Mouse (Mus musculus) brain, adult 2 months (tissue): ENCODE data around the gene Creb5.

Experiments
- DNase-seq: peaks from one replicate; pipeline ENCODE4 v3.0.0; 2011; ENCODE audit warnings: low read depth, low spot score

Gene Creb5

DNA sequence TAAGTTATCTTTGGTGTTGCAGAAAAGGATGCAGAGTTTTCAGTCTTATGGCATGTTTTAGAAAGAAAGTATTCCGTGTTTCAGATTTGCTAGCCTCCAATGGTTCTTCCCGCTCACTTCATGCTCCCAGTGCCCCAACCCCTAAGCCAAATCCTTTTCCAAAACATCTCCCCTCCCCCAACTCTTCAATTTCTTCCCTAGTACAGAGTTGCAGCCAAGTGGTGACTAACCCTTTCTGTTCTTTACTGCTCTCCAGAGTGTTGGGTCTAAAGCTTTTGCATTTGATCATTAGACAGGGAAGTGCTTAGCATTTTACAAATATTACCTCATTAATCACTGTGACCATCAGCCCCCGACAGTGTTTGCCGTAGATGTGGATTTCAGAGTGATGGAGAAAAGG, 142.8 kb downstream of the Creb5 start:
- no peak for DNase-seq

DNA sequence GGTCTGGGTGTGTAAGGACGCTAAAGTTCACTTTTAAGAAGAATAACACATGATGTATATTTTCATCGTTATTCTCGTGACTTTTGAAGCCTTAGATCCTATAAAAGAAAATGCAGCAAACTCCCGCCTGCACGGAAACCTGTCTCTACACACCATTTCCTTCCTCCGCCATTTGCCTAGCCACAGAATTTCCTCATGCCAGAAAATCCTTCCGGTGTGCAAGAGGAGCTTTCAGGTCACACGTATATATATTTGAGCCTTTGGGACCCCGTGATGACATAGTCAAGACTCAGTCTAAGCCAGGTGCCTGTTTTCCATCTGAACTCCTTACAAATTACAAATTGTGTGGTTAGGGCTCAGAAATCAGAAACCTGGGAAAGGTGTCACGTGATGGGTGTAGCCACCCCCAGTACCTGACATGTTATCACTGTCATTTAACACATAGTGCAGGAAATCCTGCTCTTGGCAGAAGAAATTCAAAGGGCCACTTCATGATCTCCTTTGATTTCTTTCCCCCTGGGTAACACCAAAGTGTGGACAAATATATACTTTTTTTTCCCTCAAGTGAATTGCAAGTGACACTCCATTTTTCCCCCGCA, 158.9 kb downstream of the Creb5 start:
- DNase-seq = no peak

DNA sequence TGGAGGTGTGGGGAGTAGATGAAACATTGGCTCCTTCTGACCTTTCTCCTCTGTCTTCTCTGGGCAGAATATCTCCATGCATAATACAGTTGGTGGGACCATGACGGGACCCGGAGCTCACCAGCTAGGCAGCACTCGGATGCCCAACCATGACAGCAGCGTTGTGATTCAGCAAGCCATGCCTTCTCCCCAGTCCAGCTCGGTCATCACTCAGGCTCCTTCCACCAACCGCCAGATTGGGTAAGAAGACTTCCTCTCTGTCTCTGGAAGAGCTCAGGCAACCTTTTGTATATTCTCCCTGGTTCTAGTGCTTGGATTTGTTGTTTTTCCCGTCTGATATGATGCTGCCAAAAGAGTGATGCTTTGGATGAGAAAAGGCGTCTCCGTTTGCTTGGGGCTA, 160.4 kb downstream of the Creb5 start:
- DNase-seq = no peak

DNA sequence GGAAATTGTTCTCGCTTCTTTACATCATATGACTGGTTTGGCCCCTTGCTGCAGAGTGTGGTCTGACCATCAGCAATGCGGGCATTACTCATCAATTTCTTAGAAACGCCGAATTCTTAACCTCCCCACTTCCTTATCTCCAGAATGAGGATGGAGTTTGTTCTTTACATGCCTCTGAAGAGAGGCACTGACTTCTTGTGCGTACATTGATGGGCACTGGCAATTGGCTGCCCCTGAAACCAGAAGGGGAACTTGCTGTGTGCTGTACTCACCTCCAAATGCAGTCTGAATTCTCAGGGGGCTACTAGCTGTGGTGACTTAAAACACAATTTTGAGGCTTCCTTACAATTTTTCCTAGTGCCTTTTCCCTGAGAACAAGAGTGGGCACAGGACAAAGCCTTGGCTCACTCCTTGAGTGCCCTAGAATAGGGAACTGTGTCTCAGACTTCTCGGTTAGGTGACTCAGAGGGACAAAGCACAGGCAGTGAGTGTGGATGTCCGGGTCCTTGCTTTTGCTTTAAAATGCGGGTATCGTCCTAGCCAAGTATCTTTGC, 161.3 kb downstream of the Creb5 start:
- DNase-seq = no peak

DNA sequence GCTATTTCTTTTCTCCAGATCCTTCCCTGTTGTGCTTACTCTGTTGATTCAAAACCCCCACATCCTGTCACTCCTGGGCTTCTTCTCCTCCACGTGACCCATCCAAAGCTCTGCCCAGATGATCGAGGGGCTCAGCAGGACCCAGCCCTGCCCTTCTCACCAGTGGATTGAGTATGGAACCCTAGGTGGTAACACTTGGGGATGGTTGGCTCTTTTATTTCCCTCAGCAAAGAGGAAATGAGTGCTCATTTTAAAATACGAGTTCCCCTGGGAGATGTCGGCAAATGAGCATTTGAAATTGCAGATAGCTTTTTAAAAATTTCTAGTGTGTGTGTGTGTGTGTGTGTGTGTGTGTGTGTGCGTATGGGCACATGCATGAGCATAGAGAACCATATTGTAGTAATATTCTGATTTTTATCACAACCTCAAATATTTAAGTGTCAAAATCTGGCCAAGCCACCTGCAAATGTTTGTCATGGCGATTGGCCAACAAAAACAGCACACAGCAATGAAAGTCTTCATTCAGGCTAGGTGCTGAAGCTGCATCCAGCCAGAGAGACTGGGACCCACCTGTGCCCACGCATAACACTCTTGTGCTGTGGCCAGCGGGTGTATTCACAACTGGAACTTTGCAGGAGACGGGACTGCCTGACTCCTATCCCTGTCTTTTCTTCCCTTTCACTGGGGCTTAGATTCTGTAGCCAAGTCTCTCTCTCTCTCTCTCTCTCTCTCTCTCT, 162.5 kb downstream of the Creb5 start:
- DNase-seq = peak; percentile 26

DNA sequence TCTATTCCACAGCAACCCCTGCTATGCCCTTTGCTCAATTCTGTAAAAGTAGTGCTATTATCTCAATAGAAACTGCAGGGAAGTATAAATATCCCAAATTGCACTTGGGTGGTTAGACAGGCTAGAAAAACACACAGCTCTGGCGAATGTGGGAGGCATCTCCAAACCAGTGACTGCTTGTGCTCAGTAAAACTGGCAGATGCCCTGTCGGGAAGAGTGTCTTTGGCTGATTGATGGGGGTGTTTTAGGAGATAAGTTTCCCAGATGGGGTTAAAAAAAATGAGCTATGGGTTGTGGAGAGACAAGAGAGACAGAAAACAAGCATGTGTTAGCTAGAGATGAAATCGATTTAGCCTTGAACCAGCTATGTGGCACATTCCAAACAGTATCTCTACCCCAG, 163.4 kb downstream of the Creb5 start:
- DNase-seq = peak; percentile 65

DNA sequence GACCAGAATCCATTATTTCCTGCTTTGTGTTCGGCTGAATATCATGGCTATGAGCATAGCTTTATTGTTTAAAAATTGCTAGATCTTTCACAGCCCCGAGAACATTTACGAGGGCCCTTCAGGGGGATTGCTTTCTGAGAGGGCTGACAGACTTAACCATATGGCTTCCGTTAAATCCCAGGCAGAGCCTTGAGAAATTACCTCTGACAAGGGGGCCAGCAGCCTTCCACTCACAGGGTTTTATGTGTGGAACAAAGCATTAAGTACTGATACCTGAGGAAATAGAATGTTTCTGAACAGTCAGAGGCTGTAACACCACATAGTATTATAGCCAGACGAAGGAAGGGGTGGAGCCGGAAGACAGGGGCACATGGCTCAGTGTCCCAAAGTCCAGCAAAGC, 165.2 kb downstream of the Creb5 start:
- DNase-seq = no peak

DNA sequence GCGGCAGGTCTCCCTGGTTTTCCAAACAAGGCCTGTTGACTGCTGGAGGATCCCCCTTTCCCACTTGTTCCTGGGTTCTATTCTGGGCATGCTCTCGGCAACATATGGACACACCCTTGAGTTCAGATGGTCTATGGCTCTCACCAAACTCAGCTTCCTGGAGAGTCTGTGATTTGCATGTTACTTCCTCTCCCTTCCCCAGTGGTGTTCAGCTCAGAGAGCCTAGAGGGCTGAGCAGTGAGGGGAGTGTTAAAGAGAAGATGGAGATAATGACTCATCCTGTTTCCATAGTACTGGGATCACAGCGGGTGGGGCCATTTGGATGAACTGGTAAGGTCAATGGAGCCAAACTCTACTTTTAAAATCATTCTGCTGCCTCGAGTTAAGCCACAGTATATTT, 168.4 kb downstream of the Creb5 start:
- DNase-seq = peak; percentile 25

DNA sequence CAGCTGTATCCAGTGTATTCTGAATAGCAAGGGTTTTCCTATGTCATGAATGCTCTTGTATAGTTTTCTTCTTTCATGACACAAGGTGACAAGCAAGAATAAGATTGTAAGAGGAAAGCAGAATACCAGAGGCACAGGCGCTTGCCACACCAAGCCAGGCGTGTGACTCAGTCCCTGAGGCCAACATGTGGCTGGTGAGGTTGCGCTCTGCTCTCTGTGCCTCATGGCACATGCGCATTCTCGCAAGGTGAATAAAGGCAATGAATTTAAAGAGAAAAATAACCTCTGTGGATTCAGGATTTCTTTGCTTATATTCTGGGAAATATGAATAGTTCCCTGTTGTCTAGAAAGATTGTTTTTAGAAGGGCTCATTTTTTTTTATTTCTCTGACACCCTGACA, 169.0 kb downstream of the Creb5 start:
- DNase-seq = no peak

DNA sequence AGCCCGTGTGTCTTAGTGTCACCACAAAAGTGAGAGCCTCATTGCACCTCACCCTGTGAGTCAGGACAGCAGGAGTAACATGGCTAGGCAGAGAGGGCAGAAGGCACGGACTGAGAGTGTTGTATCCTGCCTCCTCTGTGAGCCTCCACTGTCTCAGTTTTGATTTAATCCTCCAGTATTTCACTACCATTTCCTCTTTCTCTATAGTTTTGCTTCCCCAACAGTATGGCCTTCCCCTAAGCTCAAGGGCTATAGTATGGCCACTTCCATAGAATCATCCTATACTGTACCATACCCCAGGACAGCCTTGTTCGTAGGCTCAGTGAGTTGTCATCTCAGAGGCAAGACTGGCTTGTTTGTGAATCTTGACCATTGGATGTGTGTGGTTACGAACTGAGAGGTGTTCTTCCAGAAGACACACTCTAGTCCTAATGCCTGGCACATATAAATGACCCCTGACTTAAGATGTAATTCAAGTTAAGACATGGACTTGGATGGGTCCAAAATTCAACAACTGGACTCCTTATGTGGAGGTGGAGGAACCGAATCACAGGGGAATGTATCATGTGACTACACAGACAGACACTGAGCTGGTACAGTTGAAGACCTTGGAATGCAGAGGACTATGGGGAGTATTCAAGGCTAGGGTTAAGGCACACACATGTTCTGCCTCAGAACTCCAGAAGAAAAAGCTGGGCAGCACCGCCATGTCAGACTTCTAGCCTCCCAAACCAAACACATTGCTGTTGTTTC, 173.1 kb downstream of the Creb5 start:
- no peak for DNase-seq

DNA sequence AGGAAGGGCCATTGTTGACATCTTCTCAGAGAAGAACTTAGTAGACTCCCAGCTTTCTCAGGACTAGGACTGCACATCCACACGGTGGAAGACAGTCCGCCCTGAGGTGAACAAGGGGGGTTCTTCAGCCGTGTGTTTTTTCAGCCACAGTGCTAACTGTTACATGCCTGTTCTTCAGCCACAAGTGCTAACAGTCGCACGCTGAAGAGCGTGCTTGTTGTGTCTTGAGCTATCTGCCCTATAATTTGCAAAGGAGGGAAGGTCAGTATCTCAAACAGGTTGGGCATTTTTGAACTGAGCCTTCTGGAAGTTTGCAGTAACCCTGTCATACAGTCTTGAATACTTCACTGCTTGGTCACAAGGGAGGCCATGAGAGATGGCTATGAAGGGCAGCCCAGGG, 174.0 kb downstream of the Creb5 start:
- no peak for DNase-seq

DNA sequence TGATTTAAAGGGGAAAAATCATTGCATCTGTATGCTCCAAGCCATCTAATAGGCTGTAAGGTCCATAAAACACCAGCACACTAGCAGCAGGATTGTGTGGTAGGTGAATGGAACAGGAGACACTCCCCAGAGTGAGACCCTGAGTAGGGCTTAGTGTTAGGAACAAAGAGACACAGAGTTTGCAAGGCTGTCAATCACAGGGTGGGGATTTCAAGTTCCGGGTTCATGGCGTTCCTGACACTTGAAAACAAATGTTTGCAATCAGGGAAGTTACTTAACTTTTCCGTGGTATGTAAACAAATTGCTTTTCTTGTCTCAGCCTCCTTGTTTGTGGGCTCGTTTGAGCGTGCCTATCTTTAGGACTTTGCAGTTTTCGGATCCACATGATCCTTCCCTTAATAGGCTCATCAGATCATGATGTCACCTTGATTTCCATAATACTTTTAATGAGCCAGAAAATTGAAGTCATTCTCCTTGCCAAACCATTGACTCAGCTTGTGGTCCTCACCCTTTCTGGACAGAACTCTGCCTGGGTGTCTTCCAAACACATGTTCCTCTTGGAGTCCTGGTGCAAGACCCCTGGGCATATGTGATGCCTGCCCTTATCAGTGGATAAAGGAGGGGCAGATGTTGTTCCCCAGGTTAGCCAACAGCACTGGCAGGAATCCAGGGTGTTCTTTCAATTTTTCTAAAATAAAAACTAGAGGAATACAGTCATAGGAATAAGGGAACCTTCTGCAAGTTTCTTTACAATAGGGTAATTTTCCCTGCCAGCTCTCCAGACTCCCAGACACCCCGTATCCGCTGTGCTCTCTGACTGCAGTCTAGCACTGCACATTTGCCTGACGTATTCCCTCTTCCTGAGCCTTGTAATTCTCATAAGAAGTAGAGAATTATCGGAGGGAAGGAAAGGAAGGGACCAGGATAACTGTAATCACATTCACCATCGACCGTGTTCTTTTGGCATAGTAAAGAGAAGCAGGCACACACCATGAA, 175.0 kb downstream of the Creb5 start:
- peak; percentile 23 for DNase-seq

DNA sequence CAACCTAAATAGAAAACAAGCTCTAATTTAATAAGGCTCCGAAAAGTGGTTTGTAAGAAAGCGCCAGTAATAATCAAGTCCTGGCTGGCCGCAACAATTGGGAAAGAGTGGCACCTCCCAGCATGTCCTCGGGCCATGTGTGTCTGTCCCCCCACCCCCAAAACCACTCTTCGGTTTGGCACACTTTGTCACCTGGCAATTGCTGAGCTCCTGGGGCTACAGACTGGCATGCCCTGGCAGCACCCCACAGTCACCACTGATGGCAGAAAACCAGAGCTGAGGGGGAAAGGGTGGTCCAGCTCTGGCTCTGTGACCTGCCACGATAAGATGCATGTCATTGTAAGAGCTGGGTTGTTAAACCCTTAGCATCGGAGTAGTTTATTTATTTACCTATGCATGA, 175.7 kb downstream of the Creb5 start:
- peak; percentile 13 for DNase-seq

DNA sequence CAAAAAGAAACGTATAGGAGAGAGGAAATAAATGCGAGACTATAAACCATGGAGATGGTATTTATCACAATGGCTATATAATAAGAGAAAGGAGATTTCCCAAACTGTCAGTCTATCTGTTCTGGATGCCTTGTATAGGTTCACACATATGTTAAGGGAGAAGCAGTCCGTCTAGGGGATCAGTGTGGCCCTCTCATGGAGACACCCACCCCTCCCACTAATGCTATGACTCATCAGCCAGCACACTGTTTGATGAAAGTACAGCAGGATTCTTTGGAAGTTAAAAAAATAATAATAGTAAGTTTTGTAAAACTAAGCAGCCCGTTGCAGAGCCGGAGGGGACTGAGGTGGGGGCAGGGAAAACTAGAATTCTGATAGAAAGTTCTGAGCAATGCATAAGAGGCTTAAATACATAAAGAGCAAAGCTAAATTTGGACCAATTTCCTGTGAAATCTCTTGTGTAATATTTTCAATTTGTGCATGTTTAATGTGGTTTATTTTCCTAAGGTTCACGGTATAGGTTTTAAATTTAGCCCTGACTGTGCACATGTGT, 176.3 kb downstream of the Creb5 start:
- no peak for DNase-seq

DNA sequence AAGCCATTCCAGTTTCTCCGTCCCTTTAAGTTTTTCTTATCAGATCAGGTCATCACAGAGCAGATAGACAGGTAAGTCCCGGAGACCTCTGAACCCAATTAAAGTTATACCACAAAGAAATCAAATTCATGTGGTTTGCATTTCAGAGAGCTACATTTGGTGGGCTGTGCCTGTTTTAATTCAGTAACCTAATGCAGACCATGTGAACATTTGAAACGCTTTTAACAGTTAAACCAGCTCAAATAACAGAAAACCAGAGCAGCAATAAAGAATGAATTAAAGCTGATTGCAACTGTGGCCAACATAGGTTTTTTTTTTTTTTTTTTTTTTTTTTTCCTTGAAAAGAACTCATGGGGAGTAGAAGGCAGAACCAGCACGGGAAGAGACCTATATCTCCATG, 182.1 kb downstream of the Creb5 start:
- DNase-seq = no peak

DNA sequence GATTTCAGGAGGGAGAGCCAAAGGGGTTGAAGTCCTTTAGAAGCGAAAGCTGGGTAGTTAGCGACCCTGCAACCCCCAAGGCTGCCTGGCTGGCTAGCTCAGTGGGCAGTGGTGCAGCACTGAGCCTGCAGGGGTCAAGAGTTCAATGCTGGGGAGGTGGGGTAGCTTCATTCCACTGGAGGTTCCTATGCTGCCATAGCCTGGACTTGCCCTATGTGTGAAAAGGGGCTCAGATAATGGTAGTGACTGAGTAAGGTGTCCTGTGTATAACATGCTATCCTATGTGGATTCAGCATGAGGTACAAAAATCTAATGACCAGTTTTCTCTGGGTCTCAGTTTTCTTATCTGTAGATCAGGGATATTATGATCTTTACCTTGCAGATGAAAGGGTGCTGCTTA, 182.6 kb downstream of the Creb5 start:
- DNase-seq = no peak

DNA sequence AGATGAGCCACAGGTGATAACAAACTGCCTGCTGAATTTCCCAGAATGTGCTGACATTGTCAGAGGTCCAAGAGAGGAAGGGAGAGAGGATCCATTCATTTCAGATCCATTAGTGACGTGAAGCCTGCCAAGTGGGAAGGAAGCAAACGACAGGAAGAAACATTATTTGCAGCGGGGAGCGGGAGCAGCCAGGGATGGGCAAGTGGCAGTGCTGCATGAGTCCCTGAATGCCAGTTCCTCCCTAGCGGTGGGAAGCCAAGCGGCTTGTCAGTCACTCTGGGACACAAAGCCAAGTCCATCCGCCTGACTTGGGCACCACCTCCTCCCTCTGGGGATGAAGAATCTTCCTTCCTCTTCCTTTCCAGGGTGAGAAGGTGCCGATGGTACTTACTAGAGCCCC, 183.5 kb downstream of the Creb5 start:
- peak; percentile 74 for DNase-seq

DNA sequence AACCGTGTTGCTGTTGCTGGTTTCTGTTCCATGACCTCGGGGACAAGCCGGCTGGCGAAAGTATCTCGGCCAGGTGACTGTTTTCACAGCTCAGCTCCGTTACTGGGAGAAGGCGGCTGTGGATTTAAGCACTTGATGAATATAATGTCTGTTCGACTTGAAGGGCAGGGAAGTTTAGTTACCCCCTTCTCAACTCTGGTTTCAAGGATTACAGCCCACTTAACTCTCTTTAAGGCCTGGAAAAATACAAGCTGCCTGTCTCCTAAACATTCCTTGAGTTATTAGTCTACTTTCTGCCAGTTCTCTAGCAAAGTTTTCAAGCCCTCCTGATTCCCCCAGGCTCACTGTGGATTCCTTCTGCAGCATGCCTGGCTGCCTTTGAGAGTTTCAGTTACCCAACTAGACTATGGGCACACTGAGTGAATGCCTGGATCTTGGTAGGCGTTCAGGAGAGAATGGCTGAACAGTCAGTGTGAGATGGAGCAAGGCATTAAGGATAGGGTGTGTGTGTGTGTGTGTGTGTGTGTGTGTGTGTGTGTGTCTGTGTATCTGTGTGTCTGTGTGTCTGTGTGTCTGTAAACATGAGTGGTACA, 184.0 kb downstream of the Creb5 start:
- DNase-seq = no peak

DNA sequence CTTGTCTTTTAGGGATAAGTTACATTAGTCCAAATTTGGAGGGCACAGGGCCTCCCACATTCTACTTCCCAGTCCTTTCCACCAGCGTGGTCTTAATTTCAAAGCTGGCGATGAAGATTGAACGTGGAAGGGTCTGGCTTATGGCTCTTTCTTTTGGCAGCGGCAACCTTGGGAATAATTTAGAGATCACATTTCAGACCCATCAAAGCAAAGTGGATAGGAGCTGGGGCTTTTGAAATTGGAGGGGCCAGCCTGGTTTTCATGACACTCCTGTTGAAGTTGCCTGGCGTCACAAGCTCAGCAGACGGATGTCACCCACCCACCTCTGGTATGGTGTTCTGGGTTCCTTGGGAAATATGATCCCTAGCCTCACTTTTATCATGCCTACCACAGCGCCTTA, 185.7 kb downstream of the Creb5 start:
- no peak for DNase-seq

DNA sequence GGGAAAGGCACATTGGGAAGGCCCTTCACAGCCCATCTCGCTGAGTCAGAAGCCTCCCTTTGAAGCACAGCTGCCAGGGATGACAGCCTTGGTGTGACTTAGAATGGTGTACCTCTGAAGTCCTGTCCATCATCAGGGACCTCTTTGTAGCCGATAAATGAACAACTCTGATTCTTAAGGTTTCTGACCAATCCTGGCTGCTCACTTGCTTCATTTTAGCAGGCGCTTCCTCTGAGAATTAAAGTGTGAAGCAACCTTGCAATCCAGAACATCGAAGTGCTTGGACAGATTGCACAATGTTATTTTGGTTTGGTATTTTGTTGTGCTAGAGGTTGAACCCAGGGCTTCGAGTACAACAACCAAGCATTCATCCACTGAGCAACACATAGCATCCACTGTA, 190.4 kb downstream of the Creb5 start:
- DNase-seq = no peak

DNA sequence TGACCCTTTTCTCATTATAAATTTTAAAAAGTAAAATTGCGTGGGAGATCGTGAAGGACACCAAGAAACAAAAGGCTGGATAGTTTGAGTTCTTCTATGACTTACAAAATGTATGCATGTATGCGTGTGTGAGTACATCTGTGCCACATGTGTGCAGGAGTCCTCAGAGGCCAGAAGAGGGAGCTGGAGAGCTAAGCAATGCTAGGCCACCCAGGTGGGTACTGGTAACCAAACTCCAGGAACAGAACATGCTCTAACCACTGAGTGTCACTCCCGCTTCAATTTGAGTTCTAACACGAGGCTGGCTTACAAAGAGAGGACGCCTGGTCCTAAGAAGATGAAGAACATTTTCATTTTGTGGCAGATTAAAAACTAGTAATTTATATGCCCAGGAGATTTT, 203.8 kb downstream of the Creb5 start:
- no peak for DNase-seq
